In genomic region chr10:80504724-80505123, GRCm38 (mm10) we compare ENCODE assay signal across 26 mouse cellular contexts. TPM values are rescaled to one million over a fixed set of nuclear protein-coding genes. Genes with fewer than 3 reads are reported as not detected.
DNase-seq lines count a peak whose midpoint lies in the region; ATAC-seq and TF ChIP-seq lines count a peak whose summit lies in the region.
"Had no signal": no experiment of that assay in that cellular context is flagged by ENCODE, and none has a peak within 500 bp of the region (broad histone marks: within the 10 kb centered on the region; RNA-seq: fewer than 3 reads in every experiment).

No protein-coding gene starts in this region.

- H3K27ac ChIP-seq in forebrain, postnatal 0 days (ENCODE audit: low read depth, low read length), result no peak overlapping the region
- H3K27ac ChIP-seq in forebrain, embryonic 11.5 days (ENCODE audit: low read depth, low read length), result no peak overlapping the region
- H3K27ac ChIP-seq in midbrain, embryonic 12.5 days (replicated peaks), result no peak overlapping the region
- H3K27ac ChIP-seq in midbrain, embryonic 11.5 days (ENCODE audit: low read depth, low read length), result no peak overlapping the region
- H3K27ac ChIP-seq: gastrocnemius, adult 2 months; hindbrain, embryonic 15.5 days had no signal

- no peaks in the 10 kb centered on the region for H3K4me1 ChIP-seq in forebrain, postnatal 0 days (ENCODE audit: insufficient read depth)
- no peaks in the 10 kb centered on the region; the same call in 1 of the 2 replicates for H3K4me1 ChIP-seq in forebrain, embryonic 11.5 days (replicated peaks; ENCODE audit: control insufficient read depth, insufficient read depth, low read length)
- H3K4me1 ChIP-seq in midbrain, embryonic 12.5 days, result peaks cover 8% of the 10 kb centered on the region
- H3K4me1 ChIP-seq in midbrain, embryonic 11.5 days (ENCODE audit: control insufficient read depth, insufficient read depth, low read length), result no peaks in the 10 kb centered on the region

- H3K36me3 ChIP-seq in forebrain, postnatal 0 days (ENCODE audit: insufficient read depth), result no peaks in the 10 kb centered on the region
- H3K36me3 ChIP-seq in forebrain, embryonic 11.5 days (ENCODE audit: control insufficient read depth, insufficient read depth, low read length), result no peaks in the 10 kb centered on the region
- H3K36me3 ChIP-seq in midbrain, embryonic 12.5 days, result no peaks in the 10 kb centered on the region
- no peaks in the 10 kb centered on the region for H3K36me3 ChIP-seq in midbrain, embryonic 11.5 days (ENCODE audit: control insufficient read depth, insufficient read depth, low read length)
- H3K36me3 ChIP-seq: G1E; hindbrain, embryonic 15.5 days had no signal

- no peak for DNase-seq in forebrain, postnatal 0 days
- DNase-seq in forebrain, embryonic 11.5 days (ENCODE audit: low spot score), result no peak
- no peak for DNase-seq in midbrain, embryonic 11.5 days (ENCODE audit: low spot score, missing footprints)
- DNase-seq in ZHBTc4 (ENCODE audit: low read depth, low spot score) (peak; percentile 42), liver (no peak)
- DNase-seq in cerebellum, adult 9-11 months, result no peak
- no peak for DNase-seq in kidney, postnatal 14 days
- DNase-seq: adrenal gland, adult 2 months; adrenal gland, postnatal 25 days; cerebellum, adult 2 months; cerebellum, postnatal 14 days; gastrocnemius, adult 2 months; gastrocnemius, postnatal 36 days; heart, adult 11 months; heart, postnatal 10 days; kidney, adult 8-10 months had no signal

- TF ChIP-seq CTCF in forebrain, postnatal 0 days (IDR thresholded peaks at IDR 0.05; ENCODE audit: low read depth), result no peak

- H3K9ac ChIP-seq in forebrain, postnatal 0 days, result no peak overlapping the region
- H3K9ac ChIP-seq in forebrain, embryonic 11.5 days (ENCODE audit: low read length), result no peak overlapping the region
- H3K9ac ChIP-seq in midbrain, embryonic 12.5 days (replicated peaks), result 0 out of 2 replicates have a peak overlapping the region, but pooled peaks have one; percentile 11
- no peak overlapping the region for H3K9ac ChIP-seq in midbrain, embryonic 11.5 days (ENCODE audit: low read length)
- H3K9ac ChIP-seq: hindbrain, embryonic 15.5 days had no signal

- peak; percentile 44; the same call in 1 of the 2 replicates for ATAC-seq in forebrain, postnatal 0 days
- no peak for ATAC-seq in forebrain, embryonic 11.5 days (replicated peaks; ENCODE audit: low FRiP score)
- ATAC-seq in midbrain, embryonic 12.5 days (ENCODE audit: low FRiP score, low read depth), result no peak
- no peak; the same call in 1 of the 2 replicates for ATAC-seq in midbrain, embryonic 11.5 days (ENCODE audit: low FRiP score)
- ATAC-seq: forebrain, embryonic 16.5 days; intestine, postnatal 0 days had no signal

- H3K4me3 ChIP-seq in forebrain, postnatal 0 days (ENCODE audit: low read depth, low read length), result no peak overlapping the region
- H3K4me3 ChIP-seq in forebrain, embryonic 11.5 days (ENCODE audit: low read depth, low read length), result no peak overlapping the region
- no peak overlapping the region for H3K4me3 ChIP-seq in midbrain, embryonic 12.5 days
- no peak overlapping the region for H3K4me3 ChIP-seq in midbrain, embryonic 11.5 days (ENCODE audit: low read depth, low read length)
- H3K4me3 ChIP-seq: gastrocnemius, adult 2 months; hindbrain, embryonic 15.5 days had no signal

- 1% methylated on average over 9 of the region's 9 CpGs for WGBS in forebrain, postnatal 0 days
- WGBS in forebrain, embryonic 11.5 days, result 2% methylated on average over 9 of the region's 9 CpGs
- 2% methylated on average over 9 of the region's 9 CpGs for WGBS in midbrain, embryonic 12.5 days
- WGBS in midbrain, embryonic 11.5 days, result under 1% methylated on average over 9 of the region's 9 CpGs

- no peak overlapping the region for H3K4me2 ChIP-seq in forebrain, postnatal 0 days (ENCODE audit: low read depth)
- no peak overlapping the region for H3K4me2 ChIP-seq in forebrain, embryonic 11.5 days (ENCODE audit: low read depth, low read length, severe bottlenecking)
- 0 out of 2 replicates have a peak overlapping the region, but pooled peaks have one; percentile 7 for H3K4me2 ChIP-seq in midbrain, embryonic 12.5 days (replicated peaks)
- H3K4me2 ChIP-seq in midbrain, embryonic 11.5 days, result no peak overlapping the region
- H3K4me2 ChIP-seq: hindbrain, embryonic 15.5 days had no signal

- H3K27me3 ChIP-seq in forebrain, postnatal 0 days (ENCODE audit: insufficient read depth, low read length), result peaks cover 59% of the 10 kb centered on the region
- peaks cover 60% of the 10 kb centered on the region for H3K27me3 ChIP-seq in forebrain, embryonic 11.5 days (ENCODE audit: control insufficient read depth, insufficient read depth, low read length)
- H3K27me3 ChIP-seq in midbrain, embryonic 12.5 days, result peaks cover 87% of the 10 kb centered on the region
- H3K27me3 ChIP-seq in midbrain, embryonic 11.5 days (ENCODE audit: control insufficient read depth, insufficient read depth, low read length), result peaks cover 60% of the 10 kb centered on the region

- H3K9me3 ChIP-seq in forebrain, postnatal 0 days (ENCODE audit: low read length), result no peaks in the 10 kb centered on the region
- H3K9me3 ChIP-seq in forebrain, embryonic 11.5 days (ENCODE audit: control insufficient read depth, low read length), result no peaks in the 10 kb centered on the region
- no peaks in the 10 kb centered on the region for H3K9me3 ChIP-seq in midbrain, embryonic 12.5 days
- H3K9me3 ChIP-seq in midbrain, embryonic 11.5 days (ENCODE audit: control insufficient read depth, low read length), result no peaks in the 10 kb centered on the region
- H3K9me3 ChIP-seq: G1E; hindbrain, embryonic 15.5 days had no signal

RNA-seq across cellular contexts. Expression of gene Onecut3, which starts 10.1 kb away (rescaled TPM):
- 0.62 and 1.9 TPM in 2 replicates for total RNA-seq in forebrain, postnatal 0 days (2014; rRNA removed)
- 0.03 and 0.18 TPM in 2 replicates for polyA plus RNA-seq in forebrain, postnatal 0 days (2015; fragmentation: Nextera tagmentation; extraction: Ambion mirVana)
- polyA plus RNA-seq in forebrain, embryonic 11.5 days (2014; fragmentation: Nextera tagmentation; extraction: Ambion mirVana), result 0.49 and 0.53 TPM in 2 replicates
- 2.8 and 3.2 TPM in 2 replicates for polyA plus RNA-seq in midbrain, embryonic 12.5 days (2016; fragmentation: Nextera tagmentation; extraction: Ambion mirVana)
- 2.7 and 2.8 TPM in 2 replicates for polyA plus RNA-seq in midbrain, embryonic 11.5 days (2014; fragmentation: Nextera tagmentation; extraction: Ambion mirVana)
- total RNA-seq: adrenal gland, adult 2 months; adrenal gland, postnatal 25 days; gastrocnemius, adult 2 months; gastrocnemius, postnatal 36 days; heart, postnatal 10 days; hematopoietic stem cell, adult 5-6 weeks had no signal
- polyA plus RNA-seq: adrenal gland, adult 2 months; C2C12; cortical plate, adult 2 months; embryonic facial prominence, embryonic 14.5 days; G1E; heart, embryonic 14.5 days had no signal

RNA-seq across cellular contexts. Expression of gene Atp8b3, which starts 34.2 kb away (rescaled TPM):
- total RNA-seq in forebrain, postnatal 0 days (2014; rRNA removed), result 0.05 and 0.38 TPM in 2 replicates
- 0.16 and 0.46 TPM in 2 replicates for polyA plus RNA-seq in forebrain, postnatal 0 days (2015; fragmentation: Nextera tagmentation; extraction: Ambion mirVana)
- 0.35 and 0.59 TPM in 2 replicates for polyA plus RNA-seq in forebrain, embryonic 11.5 days (2014; fragmentation: Nextera tagmentation; extraction: Ambion mirVana)
- polyA plus RNA-seq in midbrain, embryonic 12.5 days (2016; fragmentation: Nextera tagmentation; extraction: Ambion mirVana), result 0.78 and 0.97 TPM in 2 replicates
- polyA plus RNA-seq in midbrain, embryonic 11.5 days (2014; fragmentation: Nextera tagmentation; extraction: Ambion mirVana), result 0.81 and 1.2 TPM in 2 replicates
- total RNA-seq: gastrocnemius, adult 2 months; gastrocnemius, postnatal 36 days; heart, postnatal 10 days; hematopoietic stem cell, adult 5-6 weeks had no signal

RNA-seq across cellular contexts. Expression of gene Rexo1, which starts 56.6 kb away (rescaled TPM):
- total RNA-seq in forebrain, postnatal 0 days (2014; rRNA removed), result 40.3 and 41.9 TPM in 2 replicates
- 27.9 and 30.5 TPM in 2 replicates for polyA plus RNA-seq in forebrain, postnatal 0 days (2015; fragmentation: Nextera tagmentation; extraction: Ambion mirVana)
- 34.9 and 37.1 TPM in 2 replicates for polyA plus RNA-seq in forebrain, embryonic 11.5 days (2014; fragmentation: Nextera tagmentation; extraction: Ambion mirVana)
- 36.5 and 37.3 TPM in 2 replicates for polyA plus RNA-seq in midbrain, embryonic 12.5 days (2016; fragmentation: Nextera tagmentation; extraction: Ambion mirVana)
- 21.6 and 23.5 TPM in 2 replicates for polyA plus RNA-seq in midbrain, embryonic 11.5 days (2014; fragmentation: Nextera tagmentation; extraction: Ambion mirVana)
